Mouse (Mus musculus) testis, adult 2 months (tissue): ENCODE measurements around the gene 4930435E12Rik.

Source experiments
- CTCF ChIP-seq: fragments of 200-500 bp; IDR thresholded peaks from 2 replicates; pipeline ENCODE4 v1.5.1; 2012; ENCODE audit warnings: low read depth, mild to moderate bottlenecking, inconsistent platforms, low read length, moderate library complexity; ENCODE audit not compliant: control insufficient read depth, insufficient read depth, insufficient replicate concordance
- POLR2A ChIP-seq: fragments of 200-500 bp; IDR thresholded peaks from 2 replicates; pipeline ENCODE4 v1.6.1; 2012; ENCODE audit warnings: low read depth, mild to moderate bottlenecking, inconsistent platforms, low read length, moderate library complexity; ENCODE audit not compliant: control insufficient read depth

DNA sequence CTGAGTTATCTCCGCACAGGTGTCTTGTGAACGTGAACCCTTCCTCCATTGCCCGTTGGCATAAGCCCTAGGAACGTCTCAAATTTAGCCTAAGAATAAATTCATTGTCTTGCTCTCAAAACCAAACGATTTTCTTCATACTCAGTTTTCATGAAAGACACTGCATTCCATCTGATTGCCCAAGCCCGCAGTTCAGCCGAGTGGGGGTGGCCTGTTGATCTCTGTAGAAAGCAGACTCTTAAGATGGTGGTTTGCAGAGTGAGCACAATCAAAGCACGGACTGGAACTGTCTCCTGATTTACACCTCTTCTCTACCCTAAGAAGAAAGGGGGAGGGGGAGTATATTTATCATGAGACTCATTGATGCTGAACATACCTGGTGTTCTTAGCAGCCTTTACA lies 66.1 kb downstream of the 4930435E12Rik start:
- no peak for TF ChIP-seq CTCF
- no peak for TF ChIP-seq POLR2A
